ENCODE assay signal across 10 mouse cellular contexts in the genomic region with DNA sequence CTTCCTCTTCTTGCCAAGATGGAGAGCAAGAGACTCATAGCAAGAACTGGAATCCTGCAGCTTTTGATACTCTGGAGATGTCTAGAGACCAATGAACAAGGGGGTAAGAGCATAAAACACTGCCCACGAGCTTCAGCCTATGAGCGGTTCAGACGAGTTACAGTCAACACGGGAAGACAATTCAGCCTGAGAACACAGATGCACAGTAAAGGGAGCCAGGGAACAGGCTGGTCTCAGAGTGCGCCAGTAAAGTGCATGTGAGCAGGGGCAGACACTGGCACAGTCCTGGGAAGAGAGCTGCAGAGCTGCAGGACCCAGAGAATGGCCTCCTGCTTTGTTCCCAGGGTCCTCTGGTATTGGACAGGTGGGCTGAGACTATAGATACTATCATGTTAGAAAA. TPM values are rescaled to one million over a fixed set of nuclear protein-coding genes. Genes with fewer than 3 reads are reported as not detected.
DNase-seq lines count a peak whose midpoint lies in the region.
"Had no signal": no experiment of that assay in that cellular context is flagged by ENCODE, and none has a peak within 500 bp of the region (broad histone marks: within the 10 kb centered on the region; RNA-seq: fewer than 3 reads in every experiment).

No protein-coding gene starts in this region.

- DNase-seq in cerebellum, adult 11-12 months, result peak; percentile 44
- no peak for DNase-seq in cerebellum, adult 9-11 months
- peak; percentile 54 for DNase-seq in heart, adult 11 months
- no peak for DNase-seq in heart, adult 8-10 months (ENCODE audit: low spot score)
- peak; percentile 27 to 46 for DNase-seq in layer of hippocampus, postnatal 10 days (ENCODE audit: low spot score in 2 of 2)
- DNase-seq in T-cell, adult 2 months (ENCODE audit: low spot score), result no peak
- no peak for DNase-seq in gastrocnemius, postnatal 10 days
- DNase-seq: adrenal gland, postnatal 14 days; cerebellum, postnatal 14 days; heart, adult 2 months had no signal

RNA-seq across cellular contexts. Expression of a gene that starts 24.6 kb away (rescaled TPM):
- under 1 TPM in 1 of 4 experiments, not detected in 3; 0.09 TPM for total RNA-seq in heart, adult 8-10 months (2022)
- 1 to 10 TPM in 1 of 2 experiments, under 1 TPM in 1; 0.89 to 1.0 TPM for total RNA-seq in layer of hippocampus, postnatal 10 days (2021)
- under 1 TPM; 0.23 to 0.27 TPM for total RNA-seq in gastrocnemius, postnatal 10 days (2021)
- total RNA-seq: heart, adult 2 months had no signal

RNA-seq across cellular contexts. Expression of a gene that starts 49.2 kb away (rescaled TPM):
- total RNA-seq in heart, adult 8-10 months (2022), result 10 to 100 TPM; 10.6 to 10.9 (median 10.7) TPM
- total RNA-seq in layer of hippocampus, postnatal 10 days (2021), result 10 to 100 TPM; 43.2 to 45.5 TPM
- 10 to 100 TPM; 20.0 to 24.1 TPM for total RNA-seq in gastrocnemius, postnatal 10 days (2021)

Comparison
In these comparisons a context has a peak if more than half of its experiments do, and no peak if none do; other contexts are left out.
1. DNase-seq: peak in cerebellum, adult 11-12 months (single experiment), heart, adult 11 months (single experiment) and layer of hippocampus, postnatal 10 days (2 of 2); none in cerebellum, adult 9-11 months (single experiment), heart, adult 8-10 months (single experiment), T-cell, adult 2 months (single experiment) and gastrocnemius, postnatal 10 days (single experiment).